Mouse (Mus musculus): Measurements from ENCODE around the gene Tmem147.

Tmem147 gene

DNA sequence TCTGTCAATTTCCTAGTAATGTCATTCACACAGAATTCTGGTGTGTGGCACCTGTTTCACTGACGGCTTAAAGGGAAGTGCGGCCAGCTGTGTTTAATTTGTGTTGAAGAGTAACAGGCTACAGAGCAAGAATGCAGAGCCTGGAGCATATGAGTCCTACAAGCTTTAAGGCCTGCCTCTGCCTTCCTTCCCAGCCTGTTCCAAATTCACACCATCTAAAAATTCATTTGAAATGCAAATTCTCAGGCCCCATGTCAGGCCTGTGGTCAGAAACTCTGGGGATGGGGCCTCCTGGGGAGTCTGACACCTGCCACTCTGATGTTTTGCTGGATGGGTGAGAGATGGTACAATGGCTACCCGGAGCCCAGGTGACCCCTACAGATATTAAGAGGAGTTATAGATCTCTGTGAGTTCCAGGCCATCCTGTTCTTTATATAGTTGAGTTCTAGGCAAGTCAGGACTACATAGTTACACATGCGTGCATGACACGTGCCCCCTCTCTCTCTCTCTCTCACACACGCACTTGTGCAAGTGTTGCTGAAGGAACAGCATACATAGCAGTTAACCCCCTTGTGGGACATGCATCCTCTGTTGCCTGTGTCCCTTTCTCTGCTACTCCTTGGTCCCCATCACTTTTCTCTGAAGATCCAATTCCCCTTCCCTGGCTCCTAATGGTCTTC lies 5.9 kb downstream of the Tmem147 start:
- DNase-seq = no peak

DNA sequence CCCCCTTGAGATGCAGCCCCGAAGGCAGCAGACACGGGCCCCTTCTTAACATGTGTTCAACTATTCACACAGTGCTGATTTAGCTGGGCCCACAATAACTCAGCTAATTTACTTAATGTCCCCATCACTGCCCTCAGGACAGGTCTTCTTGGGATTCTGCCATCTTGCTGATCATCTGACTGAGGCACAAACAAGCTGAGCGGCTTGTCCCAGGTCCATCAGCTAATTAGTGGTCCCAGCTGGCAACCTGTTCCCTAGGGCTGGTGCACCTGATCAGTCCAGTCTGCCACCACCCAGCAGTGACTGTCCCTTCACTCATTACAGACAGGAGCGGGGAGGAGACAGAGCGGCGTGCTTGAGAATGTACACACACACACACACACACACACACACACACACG lies 8.1 kb downstream of the Tmem147 start:
- DNase-seq = peak; percentile 46 to 63

DNA sequence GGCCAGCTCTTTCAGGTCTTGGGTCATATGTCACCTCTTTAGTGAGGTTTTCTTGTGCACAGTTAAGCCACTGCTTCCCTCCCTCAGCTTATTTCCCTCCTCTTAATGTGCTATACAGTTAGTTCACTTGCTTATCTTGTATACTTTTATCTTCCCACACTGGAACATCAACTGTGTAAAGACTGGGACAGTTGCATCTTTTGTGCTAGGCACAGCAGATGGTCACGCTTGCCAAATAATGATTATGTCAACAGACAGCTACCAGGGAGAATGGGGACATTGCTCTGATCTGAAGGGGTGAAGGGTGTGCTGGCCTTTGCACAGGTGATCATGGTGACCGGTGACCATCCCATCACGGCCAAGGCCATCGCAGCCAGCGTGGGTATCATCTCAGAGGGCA lies 9.7 kb downstream of the Tmem147 start:
- DNase-seq = no peak

GRCm38 (mm10) chr7:30717716-30718046 lies 11.7 kb downstream of the Tmem147 start:
- DNase-seq = no peak

DNA sequence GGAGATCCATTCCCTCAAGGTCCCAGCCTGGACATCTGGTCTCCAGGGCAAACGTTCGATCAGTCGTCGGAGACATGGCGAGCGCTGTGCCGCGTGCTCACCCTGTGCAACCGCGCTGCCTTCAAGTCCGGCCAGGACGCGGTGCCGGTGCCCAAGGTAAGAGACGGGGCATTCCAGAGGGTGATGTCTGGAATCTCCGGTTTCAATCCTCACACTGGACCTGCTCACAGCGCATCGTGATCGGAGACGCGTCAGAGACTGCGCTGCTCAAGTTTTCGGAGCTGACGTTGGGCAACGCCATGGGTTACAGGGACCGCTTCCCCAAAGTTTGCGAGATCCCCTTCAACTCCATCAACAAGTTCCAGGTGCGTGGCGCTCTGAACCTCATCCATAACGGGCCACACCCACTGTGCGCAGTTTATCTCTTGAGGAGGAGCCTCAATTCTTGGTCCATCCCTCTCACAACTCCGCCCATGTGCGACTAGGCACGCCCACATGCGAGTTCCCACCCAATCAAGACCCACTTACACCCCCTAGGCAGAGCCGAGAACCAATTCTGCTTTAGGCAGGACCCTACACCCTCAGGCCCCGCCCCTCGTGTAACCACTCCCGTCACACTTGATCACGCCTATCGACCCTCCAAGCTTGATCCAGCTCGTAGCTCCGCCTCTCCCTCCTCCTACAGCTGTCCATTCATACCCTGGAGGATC lies 12.2 kb downstream of the Tmem147 start:
- DNase-seq = peak; percentile 49 to 59

DNA sequence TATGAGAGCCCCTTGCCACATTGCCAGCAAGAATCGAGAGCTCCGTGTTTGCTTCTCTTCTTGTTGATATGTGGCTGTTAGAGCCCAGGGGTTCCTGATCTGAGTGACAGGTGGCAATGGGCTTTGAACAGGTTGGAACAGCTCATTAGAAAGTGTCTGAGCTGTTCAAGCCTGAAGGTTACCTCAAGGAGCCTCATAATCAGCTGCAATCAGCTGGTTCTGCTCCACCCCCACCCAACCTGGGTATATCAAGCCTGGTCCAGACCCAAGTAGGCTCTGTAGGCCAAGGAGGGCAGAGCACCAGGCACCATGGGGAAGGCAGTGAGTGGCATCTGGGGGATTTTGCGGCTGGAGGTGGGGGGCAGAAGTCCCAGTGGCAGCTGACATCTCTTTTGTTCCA lies 17.4 kb downstream of the Tmem147 start, which contains the start of gene Atp4a:
Gene Atp4a, plus strand, starts transcription at position 268 of the 400 bp plus-strand sequence.
- DNase-seq = no peak

- no peak for DNase-seq
Observed at GRCm38 (mm10) chr7:30707441-30707840, 21.9 kb downstream of the Tmem147 start.

DNA sequence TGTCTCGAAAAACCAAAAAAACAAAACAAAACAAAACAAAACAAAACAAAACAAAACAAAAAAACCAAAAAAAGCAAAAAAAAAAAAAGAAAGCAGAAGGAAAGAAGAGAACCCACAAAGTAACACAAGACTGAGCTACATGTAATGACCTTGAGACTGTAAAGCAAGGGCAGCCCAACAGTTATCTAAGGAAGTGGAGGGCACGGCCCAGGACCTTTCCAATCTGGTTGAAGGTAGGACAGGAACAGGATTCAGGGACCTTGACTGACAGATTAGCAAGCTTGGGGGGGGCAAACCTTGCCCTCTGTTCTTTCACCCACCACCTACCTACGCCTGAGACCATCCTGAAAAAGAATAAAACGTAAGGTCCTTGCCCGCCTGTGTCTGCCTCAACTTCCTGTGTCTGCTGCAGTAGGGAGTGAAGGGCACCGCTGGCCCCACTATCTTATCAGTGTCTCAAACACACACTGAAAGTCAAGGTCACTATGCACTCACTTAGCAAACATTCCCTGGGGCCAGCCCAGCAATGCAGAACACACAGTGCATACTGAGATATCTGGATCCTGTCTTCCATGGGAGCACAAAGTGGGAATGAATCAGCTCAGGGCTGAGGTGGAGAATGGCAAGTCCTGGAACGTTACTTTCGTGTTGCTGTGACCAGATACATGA lies 23.0 kb downstream of the Tmem147 start:
- no peak for DNase-seq

DNA sequence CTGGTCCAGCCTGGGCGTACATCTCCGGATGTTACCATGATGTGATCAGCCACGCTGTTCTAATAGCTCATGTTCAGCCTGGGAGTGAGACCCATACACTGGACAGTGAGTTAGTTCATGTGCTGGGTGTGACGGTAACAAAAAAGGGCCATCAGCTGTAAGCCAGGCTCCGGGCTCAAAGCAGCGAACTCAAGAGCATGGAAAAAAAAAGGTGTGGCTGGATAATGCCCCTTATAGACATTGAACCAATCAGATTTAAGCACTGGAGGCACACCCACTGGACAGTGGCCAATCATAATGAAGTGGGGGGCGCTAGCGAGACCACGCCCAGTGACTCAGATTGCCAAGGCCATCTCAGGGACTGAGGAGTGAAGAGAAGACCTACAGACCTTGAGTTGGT lies 30.8 kb downstream of the Tmem147 start, which contains the start of gene 2200002J24Rik:
Gene 2200002J24Rik, plus strand, starts transcription at position 338 of the 400 bp plus-strand sequence.
- no peak for DNase-seq

DNA sequence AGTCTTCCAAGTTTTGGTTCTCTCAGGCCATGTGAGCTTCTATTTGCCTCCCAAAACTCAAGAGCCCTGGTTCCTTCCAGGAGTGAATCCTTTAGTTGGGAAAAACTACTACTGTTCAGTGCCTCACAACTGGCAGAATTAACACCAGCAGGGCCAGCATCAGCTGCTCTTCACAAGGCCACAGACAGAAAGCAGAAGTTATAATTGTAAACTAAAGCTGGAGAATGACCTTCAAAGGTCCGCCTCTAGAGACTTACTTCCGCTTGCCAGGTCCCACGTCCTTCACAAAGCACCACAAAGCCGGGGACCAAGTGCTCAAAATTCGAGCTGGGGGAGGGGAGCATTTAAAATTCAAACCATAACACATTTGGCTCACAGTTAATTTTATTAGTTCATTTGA lies 31.2 kb downstream of the Tmem147 start:
- DNase-seq = no peak

GRCm38 (mm10) chr7:30688325-30688724 lies 41.0 kb downstream of the Tmem147 start:
- no peak for DNase-seq

DNA sequence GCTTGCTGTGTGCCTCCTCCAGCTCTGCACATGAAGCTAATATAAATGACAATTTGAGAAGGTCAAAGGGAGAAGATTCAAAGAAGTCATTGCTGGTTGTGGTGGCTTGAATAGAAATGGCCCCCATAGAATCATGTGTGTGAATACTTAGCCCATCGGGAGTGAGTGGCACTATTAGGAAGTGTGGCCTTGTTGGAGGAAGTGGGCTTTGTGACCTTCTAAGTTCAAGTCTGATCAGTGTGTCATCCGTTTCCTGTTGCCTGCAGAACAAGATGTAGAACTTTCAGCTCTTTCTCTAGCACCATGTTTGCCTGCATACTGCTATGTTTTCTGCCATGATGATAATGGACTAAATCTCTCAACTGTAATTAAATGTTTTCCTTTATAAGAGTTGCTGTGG lies 45.9 kb downstream of the Tmem147 start:
- DNase-seq = no peak

DNA sequence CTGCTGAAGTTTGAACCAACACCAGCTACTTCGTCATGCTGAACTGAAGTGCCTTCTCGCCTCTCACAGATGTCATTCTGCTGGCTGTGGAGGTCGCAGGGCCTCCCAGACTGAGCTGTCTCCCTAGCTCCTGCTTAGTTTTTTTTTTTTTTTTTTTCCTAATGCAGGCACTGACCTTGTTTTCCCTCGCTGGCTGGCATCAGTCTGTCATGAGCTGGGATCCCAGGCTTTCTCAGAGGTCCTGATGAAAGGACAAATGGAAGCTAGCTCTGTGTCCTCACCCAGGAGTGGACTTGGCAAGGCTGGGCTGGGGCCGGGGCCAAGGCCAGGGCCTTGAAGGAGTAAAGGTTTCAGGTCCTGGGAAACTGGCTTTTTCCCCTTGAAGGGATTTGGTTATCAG lies 47.4 kb downstream of the Tmem147 start:
- DNase-seq = no peak

- DNase-seq = peak; percentile 81 to 85
Observed at GRCm38 (mm10) chr7:30678263-30678975, 50.9 kb downstream of the Tmem147 start.
